Mouse (Mus musculus) liver, embryonic 13.5 days (tissue): ENCODE measurements at regions not wholly inside any gene's neighbourhood (a gene's known extent, or its start where the extent isn't known, plus 50 kb on each side); places are given as distances from the start of the nearest gene placed in this dataset.
A peak's percentile ranks its signal among the peaks of the same experiment; 100 is the strongest.

ENCODE experiments used
- ATAC-seq: fragments of 200-750 bp; cut with Nextera tagmentation; 2 replicates; pipeline ENCODE4 v1.8.0; 2017; ENCODE audit warnings: low read depth, mild to moderate bottlenecking, moderate number of reproducible peaks, moderate library complexity
- DNase-seq: peaks from one replicate; pipeline ENCODE4 v3.0.0; 2022
- H3K27ac ChIP-seq: fragments of 300-500 bp; sonication (generic); 2 replicates; pipeline ENCODE4 v1.5.1; 2015; ENCODE audit warnings: moderate library complexity, mild to moderate bottlenecking, inconsistent platforms
- H3K27me3 ChIP-seq: fragments of 300-500 bp; sonication (generic); 2 replicates; pipeline ENCODE4 v1.6.1; 2015; ENCODE audit warnings: mild to moderate bottlenecking, inconsistent platforms
- H3K36me3 ChIP-seq: fragments of 300-500 bp; sonication (generic); 2 replicates; pipeline ENCODE4 v1.6.1; 2015; ENCODE audit warnings: mild to moderate bottlenecking, inconsistent platforms
- H3K4me1 ChIP-seq: fragments of 300-500 bp; sonication (generic); replicated peaks from 2 replicates; pipeline ENCODE4 v1.6.1; 2015; ENCODE audit warnings: inconsistent platforms
- H3K4me2 ChIP-seq: fragments of 300-500 bp; sonication (generic); 2 replicates; pipeline ENCODE4 v1.6.1; 2015; ENCODE audit warnings: inconsistent platforms, mild to moderate bottlenecking, moderate library complexity
- H3K4me3 ChIP-seq: fragments of 300-500 bp; sonication (generic); replicated peaks from 2 replicates; pipeline ENCODE4 v1.5.1; 2015; ENCODE audit warnings: mild to moderate bottlenecking, inconsistent platforms
- H3K9ac ChIP-seq: fragments of 300-500 bp; sonication (generic); 2 replicates; pipeline ENCODE4 v1.6.1; 2015; ENCODE audit warnings: mild to moderate bottlenecking, inconsistent platforms
- H3K9me3 ChIP-seq: fragments of 300-500 bp; sonication (generic); replicated peaks from 2 replicates; pipeline ENCODE4 v1.6.1; 2016; ENCODE audit warnings: inconsistent platforms
- WGBS: fragments of 180-500 bp; shearing (Covaris S2); methylation state at CpG from one replicate; pipeline ENCODE4 v1.1.7; 2015; ENCODE audit not compliant: insufficient replicate concordance; 5-methylcytosine and 5-hydroxymethylcytosine counted together

DNA sequence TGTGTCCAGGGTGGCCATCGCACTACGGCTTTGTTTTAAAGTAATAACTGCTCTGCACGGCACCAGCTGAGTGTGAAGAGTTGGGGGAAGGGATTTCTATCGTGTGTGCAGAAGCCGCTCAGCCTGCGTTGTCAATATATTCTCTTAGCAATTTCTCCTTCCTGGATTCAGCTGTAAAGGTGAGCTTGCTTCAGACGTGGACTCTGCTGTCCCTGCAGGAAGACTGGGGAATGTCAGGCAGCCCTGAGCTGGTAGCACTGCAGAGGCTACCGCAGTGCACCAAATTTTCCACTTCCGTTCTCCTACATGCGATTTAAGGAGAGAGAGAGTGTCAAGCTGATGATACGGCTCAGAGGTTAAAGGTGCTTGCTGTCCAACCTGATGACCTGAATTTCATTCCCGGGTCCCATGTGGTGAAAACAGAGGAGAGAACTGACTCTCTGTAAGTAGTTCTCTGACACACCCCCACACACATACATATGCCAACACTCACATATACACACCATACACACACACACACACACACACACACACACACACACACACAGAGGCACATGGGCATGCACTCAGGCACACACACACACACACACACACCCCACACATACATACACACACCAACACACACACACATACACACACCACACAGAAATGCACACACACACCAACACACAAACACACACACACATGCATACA lies 59.9 kb upstream of the Prelid3b start:
- Histone ChIP-seq H3K4me1 (no peaks in the 10 kb centered on the region), H3K9me3 (no peaks in the 10 kb centered on the region), H3K27ac (no peak overlapping the region), H3K4me2 (no peak overlapping the region), H3K9ac (no peak overlapping the region), H3K27me3 (no peaks in the 10 kb centered on the region), H3K4me3 (no peak overlapping the region), H3K36me3 (no peaks in the 10 kb centered on the region)
- WGBS = 56% methylated on average over 12 of the region's 12 CpGs
- ATAC-seq = 0 out of 2 replicates have a peak, but pooled peaks have one; percentile 23
- no peak for DNase-seq

GRCm38 (mm10) chr2:174540717-174541116 lies 67.8 kb upstream of the Prelid3b start:
- H3K4me1 ChIP-seq = no peaks in the 10 kb centered on the region
- H3K4me2 ChIP-seq = no peak overlapping the region
- no peak overlapping the region for H3K9ac ChIP-seq
- no peak overlapping the region for H3K27ac ChIP-seq
- no peak overlapping the region for H3K4me3 ChIP-seq
- H3K36me3 ChIP-seq = no peaks in the 10 kb centered on the region
- H3K27me3 ChIP-seq = no peaks in the 10 kb centered on the region
- no peak for ATAC-seq
- H3K9me3 ChIP-seq = no peaks in the 10 kb centered on the region
- DNase-seq = no peak
- WGBS = 70% methylated on average over 5 of the region's 5 CpGs

DNA sequence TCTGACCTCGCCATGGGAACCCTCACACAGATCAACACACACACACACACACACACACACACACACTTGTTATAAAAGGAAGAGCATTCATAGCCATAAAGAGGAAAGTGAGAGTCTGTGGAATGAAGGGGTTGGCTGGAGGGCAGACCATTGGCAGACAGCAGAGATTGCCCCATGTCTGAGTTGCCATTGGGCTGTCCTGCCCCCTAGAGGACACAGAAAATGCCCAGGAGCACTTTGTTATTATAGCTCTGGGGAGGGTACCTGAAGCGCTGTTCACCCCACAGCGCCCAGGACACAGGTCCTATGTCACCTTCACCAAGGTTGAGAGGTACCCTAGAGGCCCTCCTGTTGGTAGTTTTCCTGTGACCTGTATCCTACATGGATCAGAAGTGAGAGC lies 74.3 kb upstream of the Prelid3b start:
- Histone ChIP-seq H3K4me3 (no peak overlapping the region), H3K4me2 (no peak overlapping the region), H3K36me3 (no peaks in the 10 kb centered on the region), H3K9me3 (no peaks in the 10 kb centered on the region), H3K9ac (no peak overlapping the region), H3K27ac (no peak overlapping the region), H3K27me3 (no peaks in the 10 kb centered on the region), H3K4me1 (no peaks in the 10 kb centered on the region)
- no peak for ATAC-seq
- no peak for DNase-seq
- 63% methylated on average over 3 of the region's 3 CpGs for WGBS

DNA sequence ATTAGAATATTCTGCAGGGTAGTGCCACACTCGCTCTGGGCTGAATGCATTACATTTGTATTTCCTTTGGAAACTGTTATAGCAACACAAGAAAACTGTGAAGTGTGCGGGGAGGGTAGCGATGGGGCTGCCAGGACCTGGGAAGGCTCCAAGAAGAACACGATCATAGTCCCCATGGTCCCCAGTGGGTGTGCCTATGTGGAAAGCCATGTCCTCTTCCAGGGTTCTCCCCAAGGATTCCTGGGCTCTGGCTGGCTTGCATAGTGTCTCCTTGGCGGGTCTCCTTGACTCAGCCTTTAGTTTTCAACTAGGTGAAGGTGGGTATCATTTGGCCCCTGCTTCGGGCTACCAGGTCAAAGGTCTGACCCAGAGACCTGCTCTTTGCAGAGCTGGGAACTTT lies 74.8 kb upstream of the Prelid3b start:
- Histone ChIP-seq H3K36me3 (no peaks in the 10 kb centered on the region), H3K27ac (no peak overlapping the region), H3K27me3 (no peaks in the 10 kb centered on the region), H3K9ac (no peak overlapping the region), H3K4me3 (no peak overlapping the region), H3K4me2 (no peak overlapping the region), H3K9me3 (no peaks in the 10 kb centered on the region), H3K4me1 (no peaks in the 10 kb centered on the region)
- WGBS = 68% methylated on average over 6 of the region's 6 CpGs
- DNase-seq (no peak), ATAC-seq (no peak)

GRCm38 (mm10) chr2:174548776-174549175 lies 75.9 kb upstream of the Prelid3b start:
- no peak for DNase-seq
- Histone ChIP-seq H3K4me2 (no peak overlapping the region), H3K27ac (no peak overlapping the region), H3K4me1 (no peaks in the 10 kb centered on the region), H3K9me3 (no peaks in the 10 kb centered on the region), H3K9ac (no peak overlapping the region), H3K4me3 (no peak overlapping the region), H3K36me3 (no peaks in the 10 kb centered on the region), H3K27me3 (no peaks in the 10 kb centered on the region)
- WGBS = 50% methylated on average over 4 of the region's 4 CpGs
- ATAC-seq = 0 out of 2 replicates have a peak, but pooled peaks have one; percentile 41

DNA sequence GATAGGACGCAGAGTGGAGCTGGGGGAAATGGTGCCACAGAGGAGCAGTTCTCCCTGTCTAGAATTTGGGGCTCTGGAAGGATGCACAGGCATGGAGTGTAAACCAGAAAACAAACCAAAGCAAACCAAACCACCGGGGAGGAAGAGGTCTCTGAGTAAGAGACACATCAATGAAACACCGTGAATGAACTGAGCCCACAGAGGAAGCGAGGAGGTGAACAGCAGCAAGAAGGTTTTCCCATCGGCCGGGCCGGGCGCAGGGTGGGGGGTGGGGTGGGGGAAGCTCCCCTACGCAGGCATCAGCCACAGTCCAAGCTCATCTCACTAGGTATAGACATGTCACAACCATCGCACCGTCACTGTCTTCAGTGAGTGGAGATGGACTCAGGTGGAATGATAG lies 82.9 kb upstream of the Prelid3b start:
- Histone ChIP-seq H3K4me1 (no peaks in the 10 kb centered on the region), H3K27ac (no peak overlapping the region), H3K4me2 (no peak overlapping the region), H3K27me3 (no peaks in the 10 kb centered on the region), H3K4me3 (no peak overlapping the region), H3K9ac (no peak overlapping the region), H3K36me3 (no peaks in the 10 kb centered on the region), H3K9me3 (no peaks in the 10 kb centered on the region)
- DNase-seq (no peak), ATAC-seq (no peak)
- WGBS = 70% methylated on average over 11 of the region's 11 CpGs

GRCm38 (mm10) chr2:174561828-174562429 lies 81.4 kb upstream of the Zfp831 start:
- no peak overlapping the region for H3K4me3 ChIP-seq
- H3K9me3 ChIP-seq = no peaks in the 10 kb centered on the region
- H3K9ac ChIP-seq = no peak overlapping the region
- H3K4me1 ChIP-seq = no peaks in the 10 kb centered on the region
- H3K36me3 ChIP-seq = no peaks in the 10 kb centered on the region
- ATAC-seq = no peak
- H3K4me2 ChIP-seq = no peak overlapping the region
- H3K27ac ChIP-seq = no peak overlapping the region
- no peak for DNase-seq
- H3K27me3 ChIP-seq = no peaks in the 10 kb centered on the region
- WGBS = 25% methylated on average over 7 of the region's 7 CpGs

DNA sequence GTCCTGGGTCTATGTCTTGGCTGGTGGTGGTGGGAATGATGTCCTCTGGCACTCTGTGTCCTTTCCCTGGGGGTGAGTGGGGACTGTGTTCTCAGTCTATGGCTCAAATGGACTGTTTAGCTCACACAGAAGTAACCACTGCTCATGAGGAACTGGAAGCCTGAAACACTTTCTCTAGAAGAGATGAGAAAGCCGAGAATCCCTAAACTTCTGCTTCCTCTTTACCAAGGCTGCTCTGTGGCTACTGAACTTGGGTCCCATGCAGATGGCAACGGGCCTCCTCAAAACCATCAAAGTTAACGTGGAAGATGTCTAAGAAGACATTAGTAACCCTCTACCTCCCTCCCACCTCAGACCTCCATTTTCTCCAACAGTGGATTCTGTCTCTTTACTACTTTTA lies 79.4 kb upstream of the Zfp831 start:
- 28% methylated on average over 3 of the region's 3 CpGs for WGBS
- Histone ChIP-seq H3K27ac (no peak overlapping the region), H3K4me1 (no peaks in the 10 kb centered on the region), H3K4me3 (no peak overlapping the region), H3K4me2 (no peak overlapping the region), H3K9me3 (no peaks in the 10 kb centered on the region), H3K27me3 (no peaks in the 10 kb centered on the region), H3K9ac (no peak overlapping the region), H3K36me3 (no peaks in the 10 kb centered on the region)
- DNase-seq (no peak), ATAC-seq (no peak)

- Histone ChIP-seq H3K27ac (no peak overlapping the region), H3K9ac (no peak overlapping the region), H3K4me1 (no peaks in the 10 kb centered on the region), H3K4me3 (no peak overlapping the region), H3K36me3 (no peaks in the 10 kb centered on the region), H3K27me3 (no peaks in the 10 kb centered on the region), H3K4me2 (no peak overlapping the region), H3K9me3 (no peaks in the 10 kb centered on the region)
- WGBS = 31% methylated on average over 5 of the region's 5 CpGs
- DNase-seq (no peak), ATAC-seq (0 out of 2 replicates have a peak, but pooled peaks have one; percentile 29)
Measured at GRCm38 (mm10) chr2:174564817-174565216, 78.5 kb upstream of the Zfp831 start.

- no peak overlapping the region for H3K9ac ChIP-seq
- H3K4me2 ChIP-seq = no peak overlapping the region
- WGBS = 64% methylated on average over 7 of the region's 7 CpGs
- no peaks in the 10 kb centered on the region for H3K9me3 ChIP-seq
- H3K27ac ChIP-seq = no peak overlapping the region
- ATAC-seq (no peak), DNase-seq (no peak)
- H3K36me3 ChIP-seq = no peaks in the 10 kb centered on the region
- no peaks in the 10 kb centered on the region for H3K27me3 ChIP-seq
- H3K4me1 ChIP-seq = no peaks in the 10 kb centered on the region
- H3K4me3 ChIP-seq = no peak overlapping the region
Measured at GRCm38 (mm10) chr2:174565891-174566290, 77.4 kb upstream of the Zfp831 start.

DNA sequence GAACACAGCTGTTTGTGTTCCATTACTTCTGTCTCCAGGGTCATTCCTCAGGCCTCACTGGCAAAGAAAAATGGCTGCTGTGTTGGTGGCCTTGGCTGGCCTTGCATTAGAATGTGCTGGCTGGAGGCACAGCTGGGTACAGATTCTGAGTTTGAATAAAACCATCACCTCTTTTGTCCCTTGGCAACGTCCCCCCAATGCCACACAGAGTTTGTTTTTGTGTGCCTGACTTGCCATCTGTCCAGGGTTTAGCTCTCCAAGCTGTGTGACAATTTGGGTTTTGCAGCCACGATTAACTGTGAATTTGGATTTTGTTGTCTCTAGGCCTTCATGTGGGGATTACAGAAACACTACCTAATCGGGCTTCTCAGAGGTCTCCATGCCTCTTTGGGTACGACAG lies 76.6 kb upstream of the Zfp831 start:
- DNase-seq (no peak), ATAC-seq (no peak)
- no peak overlapping the region for H3K27ac ChIP-seq
- no peak overlapping the region for H3K4me2 ChIP-seq
- no peaks in the 10 kb centered on the region for H3K4me1 ChIP-seq
- no peaks in the 10 kb centered on the region for H3K36me3 ChIP-seq
- H3K27me3 ChIP-seq = no peaks in the 10 kb centered on the region
- H3K9me3 ChIP-seq = no peaks in the 10 kb centered on the region
- WGBS = 57% methylated on average over 4 of the region's 4 CpGs
- no peak overlapping the region for H3K4me3 ChIP-seq
- no peak overlapping the region for H3K9ac ChIP-seq
